Mouse (Mus musculus) bone marrow macrophage, adult 2 months (primary cell): ENCODE measurements around the gene Ttc21b.

Experiments
- CTCF ChIP-seq: IDR thresholded peaks from 2 replicates; pipeline ENCODE4 v1.5.1; 2012; ENCODE audit warnings: low read depth, mild to moderate bottlenecking, low read length, moderate library complexity
- POLR2A ChIP-seq: IDR thresholded peaks from 2 replicates; pipeline ENCODE4 v1.6.1; 2012; ENCODE audit warnings: mild to moderate bottlenecking, low read depth, low read length, borderline replicate concordance

DNA sequence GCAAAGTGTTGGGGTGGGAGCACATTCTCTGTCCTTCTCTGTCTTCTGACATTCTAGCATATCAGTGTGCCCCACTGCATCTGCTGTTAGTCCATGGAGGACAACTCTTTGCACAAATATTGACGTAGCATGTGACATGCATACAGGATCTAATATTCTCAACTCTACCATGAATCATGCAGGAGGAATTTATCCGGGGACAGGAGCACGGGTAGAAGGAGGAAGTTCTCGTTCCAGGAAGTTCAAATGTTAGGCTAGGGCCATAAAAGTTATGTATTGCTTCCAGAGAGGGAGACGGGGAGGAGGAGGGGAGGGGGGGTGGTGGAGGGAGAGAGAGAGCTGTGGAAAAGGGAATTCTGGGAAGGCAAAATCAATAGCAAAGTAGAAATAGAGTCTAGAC, 111.6 kb downstream of the Ttc21b start:
- TF ChIP-seq CTCF (no peak), POLR2A (no peak)
